Mouse (Mus musculus) stomach, embryonic 14.5 days (tissue): ENCODE measurements around the gene Stat5a. TPM values are rescaled to one million over a fixed set of nuclear protein-coding genes. Genes with fewer than 3 reads are reported as not detected.

Experiments used
- ATAC-seq: fragments of 200-750 bp; cut with Nextera tagmentation; 2 replicates; pipeline ENCODE4 v1.8.0; 2017; ENCODE audit warnings: low read depth, moderate TSS enrichment; ENCODE audit not compliant: insufficient number of reproducible peaks, insufficient read depth, low FRiP score
- H3K27ac ChIP-seq: fragments of 300-500 bp; sonication (generic); 2 replicates; pipeline ENCODE4 v1.5.1; 2014; ENCODE audit warnings: mild to moderate bottlenecking, low read length, moderate library complexity, mixed read lengths
- H3K27me3 ChIP-seq: fragments of 300-500 bp; sonication (generic); 2 replicates; pipeline ENCODE4 v1.6.1; 2014; ENCODE audit warnings: low read length, control low read depth, mixed read lengths; ENCODE audit not compliant: control insufficient read depth, insufficient read depth
- H3K36me3 ChIP-seq: fragments of 300-500 bp; sonication (generic); 2 replicates; pipeline ENCODE4 v1.6.1; 2014; ENCODE audit warnings: mild to moderate bottlenecking, control low read depth, low read length, moderate library complexity, mixed read lengths; ENCODE audit not compliant: control insufficient read depth, insufficient read depth
- H3K4me1 ChIP-seq: fragments of 300-500 bp; sonication (generic); 2 replicates; pipeline ENCODE4 v1.6.1; 2014; ENCODE audit warnings: low read length, control low read depth, mixed read lengths; ENCODE audit not compliant: control insufficient read depth, insufficient read depth
- H3K4me2 ChIP-seq: fragments of 300-500 bp; sonication (generic); replicated peaks from 2 replicates; pipeline ENCODE4 v1.6.1; 2014; ENCODE audit warnings: low read depth, low read length, control low read depth
- H3K4me3 ChIP-seq: fragments of 300-500 bp; sonication (generic); 2 replicates; pipeline ENCODE4 v1.5.1; 2014; ENCODE audit warnings: low read depth, low read length, control low read depth
- H3K9ac ChIP-seq: fragments of 300-500 bp; sonication (generic); replicated peaks from 2 replicates; pipeline ENCODE4 v1.6.1; 2014; ENCODE audit warnings: low read depth, mild to moderate bottlenecking, control low read depth, low read length, moderate library complexity, mixed read lengths
- H3K9me3 ChIP-seq: fragments of 300-500 bp; sonication (generic); 2 replicates; pipeline ENCODE4 v1.6.1; 2016; ENCODE audit warnings: low read depth, low read length, control low read depth; ENCODE audit not compliant: control insufficient read depth
- WGBS: fragments of 180-500 bp; shearing (Covaris S2); extraction: QIAGEN DNeasy Blood & Tissue Kit; methylation state at CpG from one replicate; pipeline ENCODE4 v1.1.7; 2014; 5-methylcytosine and 5-hydroxymethylcytosine counted together
- polyA plus RNA-seq: library from polyadenylated mRNA; unstranded; fragments of >200 nt; fragmentation: Nextera tagmentation; extraction: Ambion mirVana; gene quantifications from 2 replicates; pipeline ENCODE4 v1.2.1, GENCODE M21; 2014

The Stat5a gene
- polyA plus RNA-seq, 1 experiment from 2014 or later = 7.3 TPM

DNA sequence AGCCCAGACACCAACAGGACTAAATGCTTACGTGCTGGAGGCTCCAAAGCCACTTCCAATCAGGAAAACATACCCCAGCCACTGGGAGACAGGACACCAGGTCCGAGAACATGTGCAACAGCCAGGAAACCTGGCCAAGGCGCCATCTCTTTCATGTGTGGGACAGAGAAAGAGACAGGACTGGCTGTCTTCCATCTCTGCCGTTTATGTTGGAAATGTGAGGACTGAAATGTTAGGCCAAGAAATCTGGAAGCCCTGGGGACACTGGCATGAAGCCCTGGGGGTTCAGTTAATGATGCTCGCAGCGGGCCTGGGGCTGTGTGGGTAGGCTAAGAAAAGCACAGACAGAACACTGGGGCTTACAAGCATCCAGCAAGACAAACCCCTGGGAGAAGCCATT lies 31.3 kb downstream of the Stat5a start:
- Histone ChIP-seq H3K4me3 (no peak overlapping the region), H3K9me3 (no peaks in the 10 kb centered on the region), H3K4me2 (no peak overlapping the region), H3K36me3 (peaks cover 6% of the 10 kb centered on the region; the same call in 1 of the 2 replicates), H3K27ac (no peak overlapping the region), H3K27me3 (no peaks in the 10 kb centered on the region), H3K4me1 (no peaks in the 10 kb centered on the region), H3K9ac (no peak overlapping the region)
- 84% methylated on average over 6 of the region's 6 CpGs for WGBS
- no peak for ATAC-seq

GRCm38 (mm10) chr11:100891256-100892123 lies 32.3 kb downstream of the Stat5a start:
- no peak overlapping the region for H3K4me2 ChIP-seq
- H3K9me3 ChIP-seq = no peaks in the 10 kb centered on the region
- no peak overlapping the region for H3K27ac ChIP-seq
- H3K4me1 ChIP-seq = no peaks in the 10 kb centered on the region
- ATAC-seq = no peak
- 50% methylated on average over 15 of the region's 15 CpGs for WGBS
- no peaks in the 10 kb centered on the region for H3K27me3 ChIP-seq
- no peak overlapping the region for H3K4me3 ChIP-seq
- H3K9ac ChIP-seq = no peak overlapping the region
- peaks cover 6% of the 10 kb centered on the region; the same call in 1 of the 2 replicates for H3K36me3 ChIP-seq

DNA sequence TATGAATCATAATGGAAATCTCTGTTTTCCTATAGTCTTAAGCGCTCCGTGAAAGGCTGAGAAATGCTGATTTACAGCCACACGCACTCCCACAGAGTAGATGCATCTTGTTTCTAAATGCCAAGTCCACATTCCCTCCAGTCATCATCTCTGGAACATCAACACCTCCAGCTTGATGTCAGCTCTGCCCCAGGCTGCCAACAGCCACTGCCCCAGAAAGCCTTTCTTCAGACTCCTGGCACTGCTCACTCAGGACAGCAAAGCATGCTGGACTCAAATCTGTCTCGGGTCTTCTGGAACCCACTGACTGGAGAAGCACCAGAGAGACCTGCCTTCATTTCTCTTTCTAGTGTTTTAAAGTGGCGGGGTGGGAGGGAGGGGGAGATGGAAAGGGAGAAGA lies 33.3 kb downstream of the Stat5a start:
- ATAC-seq = no peak
- H3K4me1 ChIP-seq = no peaks in the 10 kb centered on the region
- H3K36me3 ChIP-seq = peaks cover 7% of the 10 kb centered on the region; the same call in 1 of the 2 replicates
- no peak overlapping the region for H3K9ac ChIP-seq
- H3K27ac ChIP-seq = no peak overlapping the region
- H3K9me3 ChIP-seq = no peaks in the 10 kb centered on the region
- H3K4me2 ChIP-seq = no peak overlapping the region
- no peaks in the 10 kb centered on the region for H3K27me3 ChIP-seq
- no peak overlapping the region for H3K4me3 ChIP-seq
- WGBS = 85% methylated on average over 5 of the region's 5 CpGs

DNA sequence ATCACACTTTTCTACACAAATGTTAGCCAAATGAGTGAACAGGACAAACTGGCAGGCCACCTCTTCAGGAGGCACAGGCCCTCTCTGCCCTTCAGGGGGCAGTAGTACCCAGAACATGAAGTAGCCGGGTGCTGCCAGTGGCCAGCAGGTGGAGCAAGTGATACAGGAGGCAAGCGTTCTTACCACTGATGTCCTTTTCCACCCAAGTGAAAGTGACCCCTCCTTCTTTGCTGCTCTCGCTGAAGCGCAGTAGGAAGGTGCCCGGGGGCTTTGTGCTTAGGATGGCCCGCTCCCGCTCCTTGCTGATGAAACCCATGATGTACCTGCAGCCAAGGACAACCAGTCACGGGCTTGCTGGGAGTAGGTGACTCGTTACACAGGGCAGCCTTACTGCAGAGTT lies 34.3 kb downstream of the Stat5a start:
- 16% methylated on average over 9 of the region's 9 CpGs for WGBS
- Histone ChIP-seq H3K36me3 (peaks cover 11% of the 10 kb centered on the region; the same call in 1 of the 2 replicates), H3K4me1 (no peaks in the 10 kb centered on the region), H3K9ac (no peak overlapping the region), H3K27me3 (no peaks in the 10 kb centered on the region), H3K4me3 (no peak overlapping the region), H3K27ac (no peak overlapping the region), H3K4me2 (no peak overlapping the region), H3K9me3 (no peaks in the 10 kb centered on the region)
- ATAC-seq = peak; percentile 81; the same call in 1 of the 2 replicates

DNA sequence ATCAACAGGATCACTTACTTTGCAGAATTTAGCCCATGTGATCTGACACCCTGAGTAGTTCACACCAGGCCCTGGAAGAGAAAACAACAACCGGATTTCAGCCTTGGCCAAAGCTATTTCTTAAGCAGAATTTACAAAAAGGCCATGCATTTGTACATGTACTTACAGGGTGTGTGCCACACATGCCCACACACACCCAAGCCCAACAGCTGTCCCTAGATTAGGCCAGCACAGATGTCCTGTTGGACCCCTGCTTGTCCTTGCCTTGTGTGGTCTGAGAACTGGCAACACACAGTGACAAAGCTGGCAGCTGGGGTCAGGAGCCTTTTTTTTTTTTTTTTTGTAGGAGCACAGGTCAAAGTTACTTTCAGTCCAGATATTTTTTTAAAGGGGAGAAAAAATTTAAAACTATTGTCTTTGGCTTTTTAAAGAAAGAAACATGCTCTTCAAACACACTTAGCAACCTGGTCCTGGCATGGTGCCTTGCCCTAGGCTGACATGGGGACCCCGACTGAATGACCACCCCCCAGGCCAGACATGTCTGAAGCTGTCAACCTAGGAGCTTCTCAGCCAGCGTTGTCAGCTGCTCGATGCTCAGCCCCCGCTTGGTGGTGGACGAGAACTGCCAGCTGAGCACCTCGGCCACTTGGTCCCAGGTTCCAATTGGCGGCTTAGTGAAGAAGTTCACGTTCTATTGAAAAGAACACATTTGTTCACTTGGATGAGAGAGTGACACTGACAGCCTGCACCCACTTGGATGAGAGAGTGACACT lies 35.2 kb downstream of the Stat5a start:
- 75% methylated on average over 9 of the region's 9 CpGs for WGBS
- no peak overlapping the region for H3K9ac ChIP-seq

GRCm38 (mm10) chr11:100896078-100896477 lies 36.9 kb downstream of the Stat5a start:
- H3K9me3 ChIP-seq = no peaks in the 10 kb centered on the region
- no peaks in the 10 kb centered on the region for H3K27me3 ChIP-seq
- H3K4me2 ChIP-seq = no peak overlapping the region
- 80% methylated on average over 10 of the region's 10 CpGs for WGBS
- ATAC-seq = no peak
- no peak overlapping the region for H3K27ac ChIP-seq
- H3K9ac ChIP-seq = no peak overlapping the region
- H3K4me1 ChIP-seq = no peaks in the 10 kb centered on the region
- H3K4me3 ChIP-seq = no peak overlapping the region
- H3K36me3 ChIP-seq = peaks cover 11% of the 10 kb centered on the region; the same call in 1 of the 2 replicates

More for the DNA sequence above, 35.2 kb downstream of the Stat5a start:
- Histone ChIP-seq H3K9me3 (no peaks in the 10 kb centered on the region), H3K27me3 (no peaks in the 10 kb centered on the region), H3K4me3 (no peak overlapping the region), H3K4me2 (no peak overlapping the region), H3K36me3 (peaks cover 11% of the 10 kb centered on the region; the same call in 1 of the 2 replicates), H3K4me1 (no peaks in the 10 kb centered on the region), H3K27ac (no peak overlapping the region)
- ATAC-seq = no peak

- no peak for ATAC-seq
- no peak overlapping the region for H3K4me3 ChIP-seq
These were observed 38.4 kb downstream of the Stat5a start for GRCm38 (mm10) chr11:100897294-100898231.

More at GRCm38 (mm10) chr11:100897294-100898231, 38.4 kb downstream of the Stat5a start:
- Histone ChIP-seq H3K4me1 (no peaks in the 10 kb centered on the region), H3K36me3 (peaks cover 20% of the 10 kb centered on the region; the same call in 1 of the 2 replicates), H3K4me2 (no peak overlapping the region), H3K9me3 (peaks cover 5% of the 10 kb centered on the region; the same call in 1 of the 2 replicates), H3K27ac (no peak overlapping the region), H3K9ac (no peak overlapping the region), H3K27me3 (no peaks in the 10 kb centered on the region)
- WGBS = 82% methylated on average over 7 of the region's 7 CpGs
